Mouse (Mus musculus) lung, postnatal 0 days (tissue): ENCODE data around the gene Clec16a. TPM values are rescaled to one million over a fixed set of nuclear protein-coding genes. Genes with fewer than 3 reads are reported as not detected.
A peak's percentile ranks its signal among the peaks of the same experiment; 100 is the strongest.

Experiments used
- ATAC-seq: fragments of 200-750 bp; cut with Nextera tagmentation; 2 replicates; pipeline ENCODE4 v1.8.0; 2017; ENCODE audit warnings: moderate library complexity
- DNase-seq: peaks from one replicate; pipeline ENCODE4 v3.0.0-alpha.2; 2016; ENCODE audit warnings: low spot score
- H3K27ac ChIP-seq: fragments of 300-500 bp; sonication (generic); 2 replicates; pipeline ENCODE4 v1.5.1; 2014; ENCODE audit warnings: antibody characterized with exemption, mild to moderate bottlenecking, low read length, mixed read lengths
- H3K27me3 ChIP-seq: fragments of 300-500 bp; sonication (generic); replicated peaks from 2 replicates; pipeline ENCODE4 v1.6.1; 2014; ENCODE audit warnings: low read length, mixed read lengths; ENCODE audit not compliant: insufficient read depth
- H3K36me3 ChIP-seq: fragments of 300-500 bp; sonication (generic); 2 replicates; pipeline ENCODE4 v1.6.1; 2014; ENCODE audit warnings: low read length, mixed read lengths; ENCODE audit not compliant: insufficient read depth
- H3K4me1 ChIP-seq: fragments of 300-500 bp; sonication (generic); 2 replicates; pipeline ENCODE4 v1.6.1; 2014; ENCODE audit warnings: antibody characterized with exemption, low read depth, low read length, mixed read lengths; ENCODE audit not compliant: insufficient read depth
- H3K4me2 ChIP-seq: fragments of 300-500 bp; sonication (generic); replicated peaks from 2 replicates; pipeline ENCODE4 v1.6.1; 2014; ENCODE audit warnings: low read depth, mild to moderate bottlenecking, low read length, moderate library complexity, mixed read lengths
- H3K4me3 ChIP-seq: fragments of 300-500 bp; sonication (generic); 2 replicates; pipeline ENCODE4 v1.5.1; 2014; ENCODE audit warnings: low read depth, low read length
- H3K9ac ChIP-seq: fragments of 300-500 bp; sonication (generic); replicated peaks from 2 replicates; pipeline ENCODE4 v1.6.1; 2014; ENCODE audit warnings: low read depth, mild to moderate bottlenecking
- H3K9me3 ChIP-seq: fragments of 300-500 bp; sonication (generic); 2 replicates; pipeline ENCODE4 v1.6.1; 2016; ENCODE audit warnings: low read length, mixed read lengths
- CTCF ChIP-seq: IDR thresholded peaks from 2 replicates; pipeline ENCODE4 v1.5.1; 2016; ENCODE audit warnings: antibody characterized with exemption, mild to moderate bottlenecking
- EP300 ChIP-seq: IDR thresholded peaks from 2 replicates; pipeline ENCODE4 v1.6.1; 2016; ENCODE audit warnings: antibody characterized with exemption, mild to moderate bottlenecking, control low read depth
- WGBS: fragments of 180-500 bp; shearing (Covaris S2); extraction: QIAGEN DNeasy Blood & Tissue Kit; methylation state at CpG from one replicate; pipeline ENCODE4 v1.1.7; 2014; 5-methylcytosine and 5-hydroxymethylcytosine counted together
- polyA plus RNA-seq: library from polyadenylated mRNA; unstranded; fragments of >200 nt; fragmentation: Nextera tagmentation; extraction: Ambion mirVana; gene quantifications from 2 replicates; pipeline ENCODE4 v1.2.1, GENCODE M21; 2015

Clec16a gene
- polyA plus RNA-seq, 1 experiment from 2014 or later = 32.0 TPM

- Histone ChIP-seq H3K4me2 (no peak overlapping the region), H3K4me1 (no peaks in the 10 kb centered on the region), H3K27ac (no peak overlapping the region), H3K36me3 (peaks cover 18% of the 10 kb centered on the region), H3K4me3 (no peak overlapping the region), H3K9ac (no peak overlapping the region), H3K27me3 (no peaks in the 10 kb centered on the region), H3K9me3 (no peaks in the 10 kb centered on the region)
- DNase-seq (no peak), ATAC-seq (no peak)
- no peak for TF ChIP-seq EP300
- TF ChIP-seq CTCF = no peak
- WGBS = 52% methylated on average over 1 of the region's 1 CpGs
These were observed 33.2 kb downstream of the Clec16a start for GRCm38 (mm10) chr16:10578376-10578775.

- H3K27ac ChIP-seq = no peak overlapping the region
- H3K4me3 ChIP-seq = no peak overlapping the region
- H3K9me3 ChIP-seq = no peaks in the 10 kb centered on the region
- H3K4me2 ChIP-seq = no peak overlapping the region
- no peak for DNase-seq
- no peaks in the 10 kb centered on the region for H3K4me1 ChIP-seq
- TF ChIP-seq EP300 (no peak), CTCF (no peak)
- H3K27me3 ChIP-seq = no peaks in the 10 kb centered on the region
- no peak overlapping the region for H3K9ac ChIP-seq
- no peak for ATAC-seq
- peaks cover 18% of the 10 kb centered on the region for H3K36me3 ChIP-seq
- 76% methylated on average over 2 of the region's 2 CpGs for whole genome bisulfite sequencing
These were observed 36.2 kb downstream of the Clec16a start for GRCm38 (mm10) chr16:10581234-10581898.

- H3K9me3 ChIP-seq = no peaks in the 10 kb centered on the region
- peaks cover 22% of the 10 kb centered on the region for H3K36me3 ChIP-seq
- WGBS = 57% methylated on average over 1 of the region's 1 CpGs
- DNase-seq (peak; percentile 13), ATAC-seq (peak; percentile 56; the same call in 1 of the 2 replicates)
- H3K4me2 ChIP-seq = no peak overlapping the region
- H3K27me3 ChIP-seq = no peaks in the 10 kb centered on the region
- no peak overlapping the region for H3K9ac ChIP-seq
- no peak overlapping the region for H3K4me3 ChIP-seq
- TF ChIP-seq CTCF = no peak
- no peak for TF ChIP-seq EP300
- no peak overlapping the region for H3K27ac ChIP-seq
- no peaks in the 10 kb centered on the region for H3K4me1 ChIP-seq
These were observed 40.0 kb downstream of the Clec16a start for GRCm38 (mm10) chr16:10585165-10585564.

GRCm38 (mm10) chr16:10586546-10586945, 41.4 kb downstream of the Clec16a start:
- Histone ChIP-seq H3K4me2 (no peak overlapping the region), H3K4me1 (no peaks in the 10 kb centered on the region), H3K9ac (no peak overlapping the region), H3K27ac (no peak overlapping the region), H3K9me3 (no peaks in the 10 kb centered on the region), H3K4me3 (no peak overlapping the region), H3K36me3 (peaks cover 8% of the 10 kb centered on the region), H3K27me3 (no peaks in the 10 kb centered on the region)
- ATAC-seq = no peak; the same call in 1 of the 2 replicates
- DNase-seq = no peak
- TF ChIP-seq EP300 (no peak), CTCF (peak; percentile 50)
- 71% methylated on average over 3 of the region's 3 CpGs for WGBS

- no peaks in the 10 kb centered on the region for H3K4me1 ChIP-seq
- no peak overlapping the region for H3K4me3 ChIP-seq
- no peaks in the 10 kb centered on the region for H3K9me3 ChIP-seq
- H3K36me3 ChIP-seq = peaks cover 13% of the 10 kb centered on the region; the same call in 1 of the 2 replicates
- 64% methylated on average over 5 of the region's 5 CpGs for WGBS
- H3K27ac ChIP-seq = no peak overlapping the region
- TF ChIP-seq CTCF (no peak), EP300 (no peak)
- DNase-seq (no peak), ATAC-seq (no peak)
- H3K9ac ChIP-seq = no peak overlapping the region
- H3K4me2 ChIP-seq = no peak overlapping the region
- H3K27me3 ChIP-seq = no peaks in the 10 kb centered on the region
These were observed 55.0 kb downstream of the Clec16a start for GRCm38 (mm10) chr16:10599888-10600740.

- 79% methylated on average over 3 of the region's 3 CpGs for WGBS
- no peak overlapping the region for H3K27ac ChIP-seq
- H3K36me3 ChIP-seq = no peaks in the 10 kb centered on the region
- TF ChIP-seq CTCF (no peak), EP300 (no peak)
- no peak overlapping the region for H3K4me2 ChIP-seq
- H3K4me3 ChIP-seq = no peak overlapping the region
- no peaks in the 10 kb centered on the region for H3K9me3 ChIP-seq
- DNase-seq = no peak
- no peak overlapping the region for H3K9ac ChIP-seq
- no peaks in the 10 kb centered on the region for H3K27me3 ChIP-seq
- no peaks in the 10 kb centered on the region for H3K4me1 ChIP-seq
- no peak for ATAC-seq
These were observed 62.7 kb downstream of the Clec16a start for GRCm38 (mm10) chr16:10607802-10608201.
